In the genomic region with DNA sequence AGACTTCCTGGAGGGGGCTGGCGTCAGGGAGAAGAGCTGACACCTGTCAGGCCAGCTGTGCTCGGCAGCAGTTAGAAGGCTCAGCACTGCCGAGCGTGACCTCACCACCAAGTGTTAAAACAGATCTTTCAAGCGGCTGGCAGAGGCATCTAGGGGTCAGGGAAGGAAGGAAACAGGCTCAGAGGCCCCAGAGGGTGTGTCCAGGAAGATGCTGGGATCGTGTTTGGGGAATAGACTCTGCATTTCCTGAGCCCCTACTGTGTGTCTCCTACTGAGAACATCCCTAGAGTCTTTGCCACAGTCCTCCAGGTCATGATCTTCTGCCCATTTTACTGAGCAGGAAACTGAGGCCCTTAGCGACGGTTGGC, we compare ENCODE assay signal across 8 mouse cellular contexts. TPM values are rescaled to one million over a fixed set of nuclear protein-coding genes. Genes with fewer than 3 reads are reported as not detected.
A peak's percentile ranks its signal among the peaks of the same experiment; 100 is the strongest.
DNase-seq lines count a peak whose midpoint lies in the region; ATAC-seq and TF ChIP-seq lines count a peak whose summit lies in the region.

No protein-coding gene starts in this region.

- ATAC-seq in forebrain, embryonic 16.5 days, result no peak
- ATAC-seq in liver, embryonic 15.5 days (ENCODE audit: insufficient read depth), result no peak

- DNase-seq in forebrain, embryonic 10.5 days (ENCODE audit: extremely low spot score, low spot score), result no peak
- peak; percentile 33 to 48 for DNase-seq in heart, postnatal 14 days
- DNase-seq in thymus, postnatal 36 days, result peak; percentile 73 to 85
- DNase-seq in layer of hippocampus, postnatal 36 days, result no peak
- no peak for DNase-seq in layer of hippocampus, adult 18-20 months (ENCODE audit: low spot score in 2 of 2)

- peak overlapping the region; percentile 18; the same call in 1 of the 2 replicates for H3K4me3 ChIP-seq in forebrain, embryonic 10.5 days
- no peak overlapping the region for H3K4me3 ChIP-seq in forebrain, embryonic 16.5 days (replicated peaks; ENCODE audit: low read length)
- H3K4me3 ChIP-seq in bone marrow, adult 2 months (replicated peaks; ENCODE audit: control insufficient read depth, low read depth, low read length), result peak overlapping the region; percentile 37
- H3K4me3 ChIP-seq in liver, embryonic 15.5 days (replicated peaks), result peak overlapping the region; percentile 93

- 56% methylated on average over 8 of the region's 8 CpGs for WGBS in forebrain, embryonic 10.5 days
- WGBS in forebrain, embryonic 16.5 days, result 40% methylated on average over 8 of the region's 8 CpGs
- WGBS in bone marrow, adult 2 months, result 3% methylated on average over 8 of the region's 8 CpGs
- WGBS in liver, embryonic 15.5 days (ENCODE audit: insufficient replicate concordance), result 16% methylated on average over 8 of the region's 8 CpGs

- no peak for TF ChIP-seq POLR2A in bone marrow, adult 2 months (IDR thresholded peaks at IDR 0.05; ENCODE audit: borderline replicate concordance, control insufficient read depth, low read depth, low read length)

- H3K27me3 ChIP-seq in forebrain, embryonic 10.5 days (ENCODE audit: poor library complexity, severe bottlenecking), result peaks cover 11% of the 10 kb centered on the region
- H3K27me3 ChIP-seq in forebrain, embryonic 16.5 days (replicated peaks; ENCODE audit: control insufficient read depth, insufficient read depth, low read length), result no peaks in the 10 kb centered on the region
- H3K27me3 ChIP-seq in liver, embryonic 15.5 days, result no peaks in the 10 kb centered on the region

- H3K9ac ChIP-seq in forebrain, embryonic 16.5 days (replicated peaks; ENCODE audit: low read depth, low read length), result no peak overlapping the region
- peak overlapping the region; percentile 98 for H3K9ac ChIP-seq in liver, embryonic 15.5 days

- H3K27ac ChIP-seq in forebrain, embryonic 10.5 days, result peak overlapping the region; percentile 78
- no peak overlapping the region for H3K27ac ChIP-seq in forebrain, embryonic 16.5 days (ENCODE audit: low read length)
- H3K27ac ChIP-seq in bone marrow, adult 2 months (ENCODE audit: control insufficient read depth, insufficient read depth, low read depth, low read length, poor library complexity), result peak overlapping the region; percentile 97
- H3K27ac ChIP-seq in liver, embryonic 15.5 days (replicated peaks), result peak overlapping the region; percentile 99

- intact Hi-C loops in heart, postnatal 14 days (cut with DNase I), result no loop called here

- H3K4me2 ChIP-seq in forebrain, embryonic 16.5 days (ENCODE audit: low read length), result no peak overlapping the region
- peak overlapping the region; percentile 85 for H3K4me2 ChIP-seq in liver, embryonic 15.5 days

- H3K9me3 ChIP-seq in forebrain, embryonic 10.5 days, result no peaks in the 10 kb centered on the region
- no peaks in the 10 kb centered on the region for H3K9me3 ChIP-seq in forebrain, embryonic 16.5 days (ENCODE audit: control insufficient read depth, low read length)
- no peaks in the 10 kb centered on the region for H3K9me3 ChIP-seq in liver, embryonic 15.5 days (replicated peaks)

- peaks cover 55% of the 10 kb centered on the region for H3K36me3 ChIP-seq in forebrain, embryonic 10.5 days (replicated peaks)
- H3K36me3 ChIP-seq in forebrain, embryonic 16.5 days (ENCODE audit: control insufficient read depth, insufficient read depth), result no peaks in the 10 kb centered on the region
- H3K36me3 ChIP-seq in liver, embryonic 15.5 days (replicated peaks), result peaks cover 74% of the 10 kb centered on the region

- no peak for TF ChIP-seq CTCF in bone marrow, adult 2 months (IDR thresholded peaks at IDR 0.05; ENCODE audit: control insufficient read depth, insufficient read depth, low read length)

- peaks cover 86% of the 10 kb centered on the region for H3K4me1 ChIP-seq in forebrain, embryonic 10.5 days
- peaks cover 35% of the 10 kb centered on the region for H3K4me1 ChIP-seq in forebrain, embryonic 16.5 days (replicated peaks; ENCODE audit: control insufficient read depth, insufficient read depth, low read length)
- peaks cover 17% of the 10 kb centered on the region for H3K4me1 ChIP-seq in bone marrow, adult 2 months (ENCODE audit: control insufficient read depth, insufficient read depth, low read length)
- H3K4me1 ChIP-seq in liver, embryonic 15.5 days (replicated peaks), result peaks cover 89% of the 10 kb centered on the region

RNA-seq across cellular contexts. Expression of a gene that starts 5.0 kb away (rescaled TPM):
- 10.3 and 11.4 TPM in 2 replicates for polyA plus RNA-seq in forebrain, embryonic 10.5 days (2016; fragmentation: Nextera tagmentation; extraction: Ambion mirVana)
- polyA plus RNA-seq in forebrain, embryonic 16.5 days (2015; fragmentation: Nextera tagmentation; extraction: Ambion mirVana), result 3.9 and 4.3 TPM in 2 replicates
- 146 and 157 TPM in 2 replicates for polyA plus RNA-seq in bone marrow, adult 2 months (2011; ENCODE audit: insufficient read depth, insufficient read length, low replicate concordance, missing spikeins)
- 10 to 100 TPM in 1 of 2 experiments, 1 to 10 TPM in 1; 9.4 to 10.4 TPM for total RNA-seq in heart, postnatal 14 days (2021)
- 85.3 and 95.6 TPM in 2 replicates for polyA plus RNA-seq in liver, embryonic 15.5 days (2015; fragmentation: Nextera tagmentation; extraction: Ambion mirVana)
- under 1 TPM; 0.63 to 0.72 TPM for total RNA-seq in layer of hippocampus, postnatal 36 days (2021)
- total RNA-seq in layer of hippocampus, adult 18-20 months (2021), result under 1 TPM; 0.36 to 0.84 TPM

RNA-seq across cellular contexts. Expression of a gene that starts 28.9 kb away (rescaled TPM):
- 4.7 and 5.2 TPM in 2 replicates for polyA plus RNA-seq in forebrain, embryonic 10.5 days (2016; fragmentation: Nextera tagmentation; extraction: Ambion mirVana)
- polyA plus RNA-seq in forebrain, embryonic 16.5 days (2015; fragmentation: Nextera tagmentation; extraction: Ambion mirVana), result 3.7 and 4.1 TPM in 2 replicates
- 0.23 and 0.60 TPM in 2 replicates for polyA plus RNA-seq in bone marrow, adult 2 months (2011; ENCODE audit: insufficient read depth, insufficient read length, low replicate concordance, missing spikeins)
- 10 to 100 TPM; 11.6 to 12.8 TPM for total RNA-seq in heart, postnatal 14 days (2021)
- polyA plus RNA-seq in liver, embryonic 15.5 days (2015; fragmentation: Nextera tagmentation; extraction: Ambion mirVana), result 2.5 and 3.0 TPM in 2 replicates
- total RNA-seq in layer of hippocampus, postnatal 36 days (2021), result 1 to 10 TPM; 3.1 to 3.2 TPM
- 1 to 10 TPM; 2.2 to 2.6 TPM for total RNA-seq in layer of hippocampus, adult 18-20 months (2021)

RNA-seq across cellular contexts. Expression of a gene that starts 33.9 kb away (rescaled TPM):
- polyA plus RNA-seq in forebrain, embryonic 10.5 days (2016; fragmentation: Nextera tagmentation; extraction: Ambion mirVana), result 488 and 529 TPM in 2 replicates
- 85.1 and 102 TPM in 2 replicates for polyA plus RNA-seq in forebrain, embryonic 16.5 days (2015; fragmentation: Nextera tagmentation; extraction: Ambion mirVana)
- 14.5 and 33.8 TPM in 2 replicates for polyA plus RNA-seq in bone marrow, adult 2 months (2011; ENCODE audit: insufficient read depth, insufficient read length, low replicate concordance, missing spikeins)
- total RNA-seq in heart, postnatal 14 days (2021), result 10 to 100 TPM; 85.4 to 93.7 TPM
- polyA plus RNA-seq in liver, embryonic 15.5 days (2015; fragmentation: Nextera tagmentation; extraction: Ambion mirVana), result 41.3 and 42.6 TPM in 2 replicates
- total RNA-seq in layer of hippocampus, postnatal 36 days (2021), result 10 to 100 TPM; 35.4 to 42.4 TPM
- total RNA-seq in layer of hippocampus, adult 18-20 months (2021), result 10 to 100 TPM; 30.0 to 35.1 TPM

Comparison
In these comparisons a context has a peak if more than half of its experiments do, and no peak if none do; other contexts are left out.
1. DNase-seq: peak in heart, postnatal 14 days (2 of 2) and thymus, postnatal 36 days (2 of 2); none in forebrain, embryonic 10.5 days (single experiment), layer of hippocampus, postnatal 36 days (0 of 2) and layer of hippocampus, adult 18-20 months (0 of 2).